Mouse (Mus musculus): ENCODE results near the gene Cep112.

DNA sequence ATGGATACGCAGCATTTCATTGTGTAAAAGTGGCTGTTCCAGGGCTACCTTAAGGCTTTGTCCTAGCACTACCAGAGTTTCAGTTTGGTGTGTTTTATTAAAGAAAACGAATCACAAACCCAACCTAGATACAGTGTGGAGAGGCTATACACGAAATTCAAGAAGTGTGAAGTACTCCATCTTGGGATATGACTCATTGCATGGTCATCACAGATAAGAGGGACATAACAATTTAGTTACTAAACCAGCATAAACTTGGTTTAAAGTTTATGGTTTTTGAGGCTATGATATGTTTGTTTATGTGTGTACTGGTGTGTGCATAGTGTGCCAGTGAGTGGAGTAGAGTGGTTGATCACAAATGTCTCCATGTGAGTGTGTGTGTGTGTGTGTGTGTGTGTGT is 34.6 kb downstream of the Cep112 start:
- TF ChIP-seq TCF12 (IDR thresholded peaks at IDR 0.05; ENCODE audit: insufficient read depth, poor library complexity, severe bottlenecking): no peak
- no peak for TF ChIP-seq E2F4 (IDR thresholded peaks at IDR 0.05; ENCODE audit: insufficient read depth)
- TF ChIP-seq POLR2A (IDR thresholded peaks at IDR 0.05; ENCODE audit: insufficient read length, low read depth): no peak
